Mouse (Mus musculus) liver, embryonic 12.5 days (tissue): ENCODE data around the gene Cops7a. TPM values are rescaled to one million over a fixed set of nuclear protein-coding genes. Genes with fewer than 3 reads are reported as not detected.

Source experiments
- ATAC-seq: fragments of 200-750 bp; cut with Nextera tagmentation; 2 replicates; pipeline ENCODE4 v1.8.0; 2017; ENCODE audit warnings: moderate number of reproducible peaks, mild to moderate bottlenecking, moderate library complexity
- H3K27ac ChIP-seq: fragments of 300-500 bp; sonication (generic); 2 replicates; pipeline ENCODE4 v1.5.1; 2016; ENCODE audit warnings: mild to moderate bottlenecking
- H3K27me3 ChIP-seq: fragments of 300-500 bp; sonication (generic); replicated peaks from 2 replicates; pipeline ENCODE4 v1.6.1; 2016; ENCODE audit warnings: mild to moderate bottlenecking, moderate library complexity
- H3K36me3 ChIP-seq: fragments of 300-500 bp; sonication (generic); 2 replicates; pipeline ENCODE4 v1.6.1; 2016; ENCODE audit warnings: mild to moderate bottlenecking, moderate library complexity
- H3K4me1 ChIP-seq: fragments of 300-500 bp; sonication (generic); 2 replicates; pipeline ENCODE4 v1.6.1; 2016
- H3K4me2 ChIP-seq: fragments of 300-500 bp; sonication (generic); 2 replicates; pipeline ENCODE4 v1.6.1; 2016; ENCODE audit warnings: mild to moderate bottlenecking, moderate library complexity
- H3K4me3 ChIP-seq: fragments of 300-500 bp; sonication (generic); 2 replicates; pipeline ENCODE4 v1.5.1; 2016; ENCODE audit warnings: mild to moderate bottlenecking, moderate library complexity
- H3K9ac ChIP-seq: fragments of 300-500 bp; sonication (generic); 2 replicates; pipeline ENCODE4 v1.6.1; 2016; ENCODE audit warnings: mild to moderate bottlenecking, moderate library complexity
- H3K9me3 ChIP-seq: fragments of 300-500 bp; sonication (generic); replicated peaks from 2 replicates; pipeline ENCODE4 v1.6.1; 2016; ENCODE audit warnings: mild to moderate bottlenecking, moderate library complexity
- WGBS: fragments of 180-500 bp; shearing (Covaris S2); methylation state at CpG from one replicate; pipeline ENCODE4 v1.1.7; 2016; ENCODE audit not compliant: insufficient replicate concordance; 5-methylcytosine and 5-hydroxymethylcytosine counted together
- polyA plus RNA-seq: library from polyadenylated mRNA; unstranded; fragments of >200 nt; fragmentation: Nextera tagmentation; extraction: Ambion mirVana; gene quantifications from 2 replicates; pipeline ENCODE4 v1.2.1, GENCODE M21; 2016

The Cops7a gene
- polyA plus RNA-seq, 1 experiment from 2014 or later, result 88.7 TPM

DNA sequence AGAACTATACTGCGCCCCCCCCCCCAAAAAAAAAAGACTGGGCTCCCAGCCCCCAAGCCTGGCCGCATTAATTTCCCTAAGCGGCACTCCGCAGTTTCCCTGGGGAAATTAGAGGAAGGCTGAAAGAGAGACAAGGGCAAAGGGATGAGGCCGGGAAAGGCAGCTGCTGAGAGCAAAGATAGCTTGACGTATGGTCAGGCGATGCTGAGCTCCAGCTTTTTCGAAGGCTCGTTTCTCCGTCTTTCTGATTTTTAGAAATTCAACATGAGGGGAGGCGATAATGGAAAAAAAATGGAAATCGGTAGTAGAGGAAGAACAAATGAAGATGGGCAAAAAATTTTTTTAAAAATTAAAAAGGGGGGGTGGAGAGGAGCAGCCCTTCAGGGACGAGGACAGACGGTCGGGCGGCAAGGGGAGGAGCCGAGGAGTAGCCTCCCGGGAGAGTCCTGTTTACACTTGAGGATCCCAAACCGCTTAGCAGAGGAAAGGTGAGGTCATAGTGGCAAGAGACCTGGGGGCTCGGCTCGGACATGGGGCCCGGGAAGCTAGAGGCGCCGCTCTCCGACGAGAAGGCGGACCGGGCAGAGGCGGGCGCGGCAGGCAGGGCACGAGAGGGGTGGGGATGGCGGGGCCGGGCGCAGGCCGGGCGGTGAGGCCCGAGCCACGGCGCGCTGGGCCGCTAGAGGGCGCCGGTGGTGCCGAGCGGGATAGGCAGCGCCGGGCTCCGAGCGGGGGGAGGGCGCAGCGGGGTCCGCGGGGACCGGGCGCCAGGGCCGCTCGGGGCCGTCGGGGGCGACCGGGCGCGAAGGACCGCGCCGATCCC, 48.4 kb downstream of the Cops7a start:
- Histone ChIP-seq H3K4me1 (peaks cover 66% of the 10 kb centered on the region), H3K4me2 (peak overlapping the region; percentile 98), H3K27me3 (peaks cover 100% of the 10 kb centered on the region), H3K36me3 (peaks cover 9% of the 10 kb centered on the region; the same call in 1 of the 2 replicates), H3K9ac (peak overlapping the region; percentile 84), H3K9me3 (no peaks in the 10 kb centered on the region), H3K4me3 (peak overlapping the region; percentile 74), H3K27ac (peak overlapping the region; percentile 91)
- peak; percentile 76 for ATAC-seq
- WGBS, result 3% methylated on average over 61 of the region's 67 CpGs

DNA sequence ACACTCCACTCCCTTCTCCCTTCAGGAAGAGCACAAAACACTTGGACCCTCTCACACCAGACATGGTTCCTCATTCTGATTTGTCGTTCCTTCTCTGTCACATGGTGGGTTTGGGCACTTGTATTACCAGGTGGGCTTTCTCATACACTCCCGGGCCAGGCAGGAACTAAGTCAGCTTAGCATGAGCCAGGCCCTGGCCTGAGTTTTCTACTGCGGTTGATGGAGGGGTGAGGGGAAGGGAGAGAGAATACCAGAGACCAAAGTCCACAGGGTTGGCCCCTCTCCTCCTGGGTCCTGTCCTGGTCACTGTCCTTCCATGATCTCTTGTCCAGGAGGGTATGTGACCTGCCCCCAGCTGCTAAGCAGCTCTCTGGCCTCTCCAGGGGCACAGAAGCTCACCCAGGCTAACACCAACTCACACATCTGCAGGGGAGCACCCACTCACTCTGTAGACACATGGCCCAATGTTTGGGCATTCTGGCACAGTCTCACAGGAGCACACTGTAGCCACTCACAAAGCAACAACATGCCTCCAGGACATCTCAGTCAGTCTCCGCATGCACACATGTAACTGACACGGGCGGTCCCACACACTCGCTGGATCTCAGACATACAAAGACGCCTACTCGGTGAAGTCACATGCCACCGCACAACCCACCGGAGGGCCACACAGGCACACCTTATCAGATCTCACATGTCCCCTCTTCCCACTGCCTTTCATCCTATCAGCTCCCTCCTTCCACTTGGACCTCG, 49.2 kb downstream of the Cops7a start:
- Histone ChIP-seq H3K9ac (peak overlapping the region; percentile 84), H3K9me3 (no peaks in the 10 kb centered on the region), H3K4me3 (peak overlapping the region; percentile 74), H3K4me2 (peak overlapping the region; percentile 98), H3K27me3 (peaks cover 99% of the 10 kb centered on the region), H3K27ac (peak overlapping the region; percentile 91; the same call in 1 of the 2 replicates), H3K4me1 (peaks cover 66% of the 10 kb centered on the region), H3K36me3 (peaks cover 9% of the 10 kb centered on the region; the same call in 1 of the 2 replicates)
- WGBS, result 14% methylated on average over 12 of the region's 12 CpGs
- 0 out of 2 replicates have a peak, but pooled peaks have one; percentile 2 for ATAC-seq

DNA sequence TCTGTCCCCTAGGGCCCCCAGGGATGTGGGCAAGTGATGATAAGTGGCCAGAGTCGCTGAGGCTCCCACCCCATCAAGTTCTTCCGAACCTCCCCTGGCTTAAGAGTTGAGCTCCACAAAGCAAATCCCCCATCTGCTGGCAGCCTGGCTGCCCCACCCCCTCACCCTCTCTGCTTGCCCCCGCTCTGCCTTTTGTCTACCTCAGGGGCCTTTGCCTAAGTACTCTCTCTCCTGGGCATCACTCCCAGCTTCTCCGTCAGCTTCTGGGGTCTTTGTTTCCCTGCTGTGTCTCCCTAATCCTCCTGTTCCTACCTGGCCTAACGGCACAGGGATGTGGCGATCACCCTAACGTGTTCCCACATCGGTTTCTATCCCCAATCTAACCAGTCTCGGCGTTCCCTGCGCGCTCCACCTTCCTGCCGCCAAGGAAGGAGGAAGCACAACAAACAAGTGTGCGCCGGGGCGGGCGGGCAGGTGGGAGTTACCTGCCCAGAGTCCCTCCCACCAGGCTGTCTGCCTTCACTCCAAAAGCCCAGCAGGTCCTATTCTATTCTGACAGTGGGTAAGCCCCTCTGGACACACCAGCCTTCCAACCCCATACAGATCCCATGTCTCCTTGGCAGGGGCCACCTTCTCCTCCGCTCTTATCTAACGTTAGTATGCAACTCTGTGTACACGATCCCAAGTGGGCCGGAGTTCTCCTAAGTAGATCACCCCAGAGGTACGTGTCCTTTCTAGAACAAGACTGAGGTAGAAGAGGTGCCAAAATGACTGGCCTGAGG, 50.0 kb downstream of the Cops7a start:
- Histone ChIP-seq H3K27me3 (peaks cover 99% of the 10 kb centered on the region), H3K27ac (no peak overlapping the region), H3K9me3 (no peaks in the 10 kb centered on the region), H3K4me2 (peak overlapping the region; percentile 98), H3K4me1 (peaks cover 63% of the 10 kb centered on the region), H3K4me3 (peak overlapping the region; percentile 74; the same call in 1 of the 2 replicates), H3K9ac (0 out of 2 replicates have a peak overlapping the region, but pooled peaks have one; percentile 10), H3K36me3 (peaks cover 9% of the 10 kb centered on the region; the same call in 1 of the 2 replicates)
- no peak for ATAC-seq
- 32% methylated on average over 22 of the region's 22 CpGs for WGBS

- no peak overlapping the region for H3K9ac ChIP-seq
- peaks cover 9% of the 10 kb centered on the region; the same call in 1 of the 2 replicates for H3K36me3 ChIP-seq
- peaks cover 99% of the 10 kb centered on the region for H3K27me3 ChIP-seq
- H3K27ac ChIP-seq, result no peak overlapping the region
- peaks cover 68% of the 10 kb centered on the region for H3K4me1 ChIP-seq
- no peak overlapping the region for H3K4me3 ChIP-seq
- no peaks in the 10 kb centered on the region for H3K9me3 ChIP-seq
- WGBS, result 76% methylated on average over 7 of the region's 7 CpGs
- no peak for ATAC-seq
- no peak overlapping the region for H3K4me2 ChIP-seq
Observed at GRCm38 (mm10) chr6:124914511-124914910, 50.8 kb downstream of the Cops7a start.

DNA sequence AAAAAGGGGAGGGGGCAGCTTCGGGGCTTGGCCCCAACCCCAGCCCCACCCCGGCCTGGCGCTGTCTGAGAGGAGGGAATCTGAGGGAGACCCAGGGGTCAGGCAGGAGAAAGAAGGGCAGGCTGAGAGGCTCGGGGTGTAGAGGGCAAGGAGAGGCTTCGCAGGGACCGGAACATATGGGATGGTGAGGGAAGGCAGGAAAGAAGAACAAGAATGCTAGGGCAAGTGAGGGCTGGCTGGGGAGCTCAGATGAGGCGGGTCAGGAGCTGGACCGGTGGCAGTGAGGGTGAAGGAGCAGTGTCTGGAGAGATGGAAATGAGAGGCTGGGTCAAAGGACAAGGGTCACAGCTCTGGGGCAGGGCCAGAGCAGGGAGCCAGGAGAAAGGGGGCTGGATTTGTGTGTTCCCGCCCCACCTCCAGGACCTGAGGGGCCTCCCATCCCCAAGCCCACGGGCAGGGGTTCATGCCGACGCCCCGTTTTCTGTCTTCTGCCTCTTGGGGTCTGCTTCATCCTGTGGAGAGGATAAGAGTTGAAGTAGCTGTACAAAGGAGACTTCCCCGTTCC, 51.5 kb downstream of the Cops7a start:
- Histone ChIP-seq H3K9ac (no peak overlapping the region), H3K36me3 (peaks cover 9% of the 10 kb centered on the region; the same call in 1 of the 2 replicates), H3K27me3 (peaks cover 99% of the 10 kb centered on the region), H3K4me1 (peaks cover 64% of the 10 kb centered on the region), H3K4me3 (no peak overlapping the region), H3K27ac (no peak overlapping the region), H3K4me2 (no peak overlapping the region), H3K9me3 (no peaks in the 10 kb centered on the region)
- 65% methylated on average over 14 of the region's 14 CpGs for WGBS
- no peak for ATAC-seq

DNA sequence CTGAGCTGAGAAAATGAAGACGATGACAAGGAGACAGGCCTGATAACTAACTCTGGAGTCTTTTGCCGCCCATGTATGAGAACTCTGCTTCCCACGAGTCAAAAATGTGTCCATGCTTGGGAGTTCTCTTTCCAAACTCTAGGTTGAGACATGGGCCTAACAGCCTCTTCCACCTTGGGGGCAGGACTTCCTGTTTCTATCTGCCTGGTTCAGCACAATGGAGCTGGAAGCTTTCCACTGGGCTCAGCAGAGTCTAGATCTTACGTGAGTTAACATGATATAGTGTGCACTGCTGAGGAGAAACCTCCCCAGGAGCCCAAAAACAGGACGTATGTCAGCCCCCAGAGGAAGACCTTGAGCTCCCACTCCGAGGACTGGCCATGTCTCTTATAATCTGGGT, 52.1 kb downstream of the Cops7a start:
- Histone ChIP-seq H3K9me3 (no peaks in the 10 kb centered on the region), H3K9ac (no peak overlapping the region), H3K4me1 (peaks cover 60% of the 10 kb centered on the region), H3K27me3 (peaks cover 99% of the 10 kb centered on the region), H3K4me2 (no peak overlapping the region), H3K27ac (no peak overlapping the region), H3K4me3 (no peak overlapping the region), H3K36me3 (peaks cover 9% of the 10 kb centered on the region; the same call in 1 of the 2 replicates)
- ATAC-seq, result no peak
- 32% methylated on average over 6 of the region's 6 CpGs for WGBS

GRCm38 (mm10) chr6:124911533-124912218, 53.7 kb downstream of the Cops7a start, which contains the start of gene Lag3:
Gene Lag3 (minus strand): TSS chr6:124911705.
- 26% methylated on average over 12 of the region's 13 CpGs for whole genome bisulfite sequencing
- H3K9ac ChIP-seq, result no peak within 1 kb of the TSS
- no peak for ATAC-seq
- no peak within 1 kb of the TSS; the same call in 1 of the 2 replicates for H3K4me2 ChIP-seq
- peaks cover 46% of the 10 kb centered on the region for H3K4me1 ChIP-seq
- H3K27me3 ChIP-seq, result peaks cover 91% of the 10 kb centered on the region
- H3K4me3 ChIP-seq, result no peak within 1 kb of the TSS
- no peak within 1 kb of the TSS for H3K27ac ChIP-seq
- H3K9me3 ChIP-seq, result no peaks in the 10 kb centered on the region
- peaks cover 9% of the 10 kb centered on the region; the same call in 1 of the 2 replicates for H3K36me3 ChIP-seq

GRCm38 (mm10) chr6:124910032-124910431, 55.3 kb downstream of the Cops7a start:
- Histone ChIP-seq H3K36me3 (peaks cover 9% of the 10 kb centered on the region; the same call in 1 of the 2 replicates), H3K27ac (no peak overlapping the region), H3K9ac (no peak overlapping the region), H3K27me3 (peaks cover 87% of the 10 kb centered on the region), H3K9me3 (no peaks in the 10 kb centered on the region), H3K4me1 (peaks cover 30% of the 10 kb centered on the region), H3K4me3 (peak overlapping the region; percentile 16; the same call in 1 of the 2 replicates), H3K4me2 (peak overlapping the region; percentile 45)
- WGBS, result 7% methylated on average over 32 of the region's 32 CpGs
- ATAC-seq, result no peak
